Mouse (Mus musculus) adrenal gland, postnatal 25 days (tissue): ENCODE measurements at regions not wholly inside any gene's neighbourhood (a gene's known extent, or its start where the extent isn't known, plus 50 kb on each side); places are given as distances from the start of the nearest gene placed in this dataset.
"Not testable (repeated sequence)": the region's sequence is repeated elsewhere in the genome, so short reads cannot be mapped to it uniquely, and the experiment has no call there.

Experiments
- DNase-seq: peaks from one replicate; pipeline ENCODE4 v3.0.0; 2021; ENCODE audit warnings: mixed read lengths

- DNase-seq, result no peak
Observed at GRCm38 (mm10) chr8:35020480-35020879, 745.1 kb upstream of the Gm19410 start.

GRCm38 (mm10) chr8:35022649-35023048, 742.9 kb upstream of the Gm19410 start:
- DNase-seq, result no peak

GRCm38 (mm10) chr8:35047798-35048197, 717.8 kb upstream of the Gm19410 start:
- no peak for DNase-seq

GRCm38 (mm10) chr8:35053444-35053843, 712.1 kb upstream of the Gm19410 start:
- DNase-seq, result no peak

GRCm38 (mm10) chr8:35061048-35061447, 704.5 kb upstream of the Gm19410 start:
- no peak for DNase-seq

- no peak for DNase-seq
Observed at GRCm38 (mm10) chr8:35068228-35068627, 697.4 kb upstream of the Gm19410 start.

GRCm38 (mm10) chr8:35070246-35070989, 695.2 kb upstream of the Gm19410 start:
- no peak for DNase-seq

GRCm38 (mm10) chr8:35075971-35076370, 689.6 kb upstream of the Gm19410 start:
- no peak for DNase-seq

GRCm38 (mm10) chr8:35083161-35083560, 682.4 kb upstream of the Gm19410 start:
- no peak for DNase-seq

GRCm38 (mm10) chr8:35087070-35087469, 678.5 kb upstream of the Gm19410 start:
- no peak for DNase-seq

GRCm38 (mm10) chr8:35088380-35089244, 677.0 kb upstream of the Gm19410 start:
- DNase-seq, result no peak

- no peak for DNase-seq
Observed at GRCm38 (mm10) chr8:35089519-35089918, 676.1 kb upstream of the Gm19410 start.

GRCm38 (mm10) chr8:35101701-35102100, 663.9 kb upstream of the Gm19410 start:
- DNase-seq, result no peak

GRCm38 (mm10) chr8:35102102-35102501, 663.5 kb upstream of the Gm19410 start:
- not testable (repeated sequence) for DNase-seq

GRCm38 (mm10) chr8:35104465-35104876, 661.1 kb upstream of the Gm19410 start:
- not testable (repeated sequence) for DNase-seq

GRCm38 (mm10) chr8:35109506-35110217, 655.9 kb upstream of the Gm19410 start:
- DNase-seq, result no peak

GRCm38 (mm10) chr8:35110286-35110685, 655.3 kb upstream of the Gm19410 start:
- DNase-seq, result no peak

- no peak for DNase-seq
Observed at GRCm38 (mm10) chr8:35111130-35111529, 654.5 kb upstream of the Gm19410 start.

- no peak for DNase-seq
Observed at GRCm38 (mm10) chr8:35112591-35113265, 652.9 kb upstream of the Gm19410 start.

GRCm38 (mm10) chr8:35114031-35114430, 651.6 kb upstream of the Gm19410 start:
- DNase-seq, result no peak

GRCm38 (mm10) chr8:35120612-35121011, 645.0 kb upstream of the Gm19410 start:
- no peak for DNase-seq

GRCm38 (mm10) chr8:35121084-35121483, 644.5 kb upstream of the Gm19410 start:
- no peak for DNase-seq
